Mouse (Mus musculus) heart, embryonic 15.5 days (tissue): ENCODE data around the gene Cldn7. TPM values are rescaled to one million over a fixed set of nuclear protein-coding genes. Genes with fewer than 3 reads are reported as not detected.
A peak's percentile ranks its signal among the peaks of the same experiment; 100 is the strongest.
"Not testable (repeated sequence)": the region's sequence is repeated elsewhere in the genome, so short reads cannot be mapped to it uniquely, and the experiment has no call there.

ENCODE experiments used
- ATAC-seq: fragments of 200-750 bp; cut with Nextera tagmentation; replicated peaks from 2 replicates; pipeline ENCODE4 v1.8.0; 2017; ENCODE audit warnings: low read depth, moderate TSS enrichment; ENCODE audit not compliant: insufficient number of reproducible peaks, insufficient read depth, low FRiP score
- H3K27ac ChIP-seq: fragments of 300-500 bp; sonication (generic); 2 replicates; pipeline ENCODE4 v1.5.1; 2015; ENCODE audit warnings: mild to moderate bottlenecking, inconsistent platforms
- H3K27me3 ChIP-seq: fragments of 300-500 bp; sonication (generic); 2 replicates; pipeline ENCODE4 v1.6.1; 2015; ENCODE audit warnings: inconsistent platforms
- H3K36me3 ChIP-seq: fragments of 300-500 bp; sonication (generic); 2 replicates; pipeline ENCODE4 v1.6.1; 2015; ENCODE audit warnings: mild to moderate bottlenecking, inconsistent platforms
- H3K4me1 ChIP-seq: fragments of 300-500 bp; sonication (generic); replicated peaks from 2 replicates; pipeline ENCODE4 v1.6.1; 2015; ENCODE audit warnings: inconsistent platforms
- H3K4me2 ChIP-seq: fragments of 300-500 bp; sonication (generic); 2 replicates; pipeline ENCODE4 v1.6.1; 2015; ENCODE audit warnings: inconsistent platforms, mild to moderate bottlenecking, moderate library complexity
- H3K4me3 ChIP-seq: fragments of 300-500 bp; sonication (generic); 2 replicates; pipeline ENCODE4 v1.5.1; 2015; ENCODE audit warnings: mild to moderate bottlenecking, inconsistent platforms
- H3K9ac ChIP-seq: fragments of 300-500 bp; sonication (generic); 2 replicates; pipeline ENCODE4 v1.6.1; 2015; ENCODE audit warnings: mild to moderate bottlenecking, inconsistent platforms
- H3K9me3 ChIP-seq: fragments of 300-500 bp; sonication (generic); replicated peaks from 2 replicates; pipeline ENCODE4 v1.6.1; 2016; ENCODE audit warnings: inconsistent platforms
- WGBS: fragments of 180-500 bp; shearing (Covaris S2); methylation state at CpG from one replicate; pipeline ENCODE4 v1.1.7; 2015; ENCODE audit warnings: mixed read lengths; 5-methylcytosine and 5-hydroxymethylcytosine counted together
- polyA plus RNA-seq: library from polyadenylated mRNA; unstranded; fragments of >200 nt; fragmentation: Nextera tagmentation; extraction: Ambion mirVana; gene quantifications from 2 replicates; pipeline ENCODE4 v1.2.1, GENCODE M21; 2015

The Cldn7 gene
- 3.8 and 13.9 TPM in 2 replicates for polyA plus RNA-seq

DNA sequence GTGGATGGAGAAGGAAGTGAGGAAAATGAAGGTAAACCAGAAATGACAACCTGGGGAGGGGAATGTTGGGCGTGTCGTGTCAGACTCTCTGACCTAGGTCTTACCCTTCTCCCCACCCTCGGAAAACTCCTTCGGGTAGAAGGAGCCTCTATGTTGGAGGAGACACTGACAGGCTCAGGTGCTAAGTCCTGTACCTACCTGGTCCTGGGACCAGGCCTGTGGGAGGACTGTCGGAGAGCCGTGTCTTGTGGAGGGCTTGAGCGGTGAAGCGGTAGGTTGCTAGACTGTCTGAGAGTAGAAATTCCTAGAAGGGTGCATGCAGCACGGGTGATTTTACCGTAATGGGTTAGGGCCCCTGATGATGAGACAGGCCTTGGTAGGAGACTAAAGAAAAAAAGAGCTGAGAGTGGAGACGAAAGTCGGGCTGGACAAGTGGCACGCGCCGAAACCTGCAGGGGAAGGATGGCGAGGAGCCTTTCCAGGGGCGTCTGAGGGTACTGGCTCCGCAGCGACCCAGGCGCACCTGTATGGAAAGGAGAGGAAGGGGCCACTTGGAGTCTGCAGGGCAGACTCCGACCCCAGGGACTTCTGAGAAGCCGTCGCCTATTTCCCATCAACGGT is at the start of gene Cldn7:
Gene Cldn7, plus strand, starts transcription at position 130 of the 621 bp plus-strand sequence.
- H3K36me3 ChIP-seq: peaks cover 17% of the 10 kb centered on the region
- no peak within 1 kb of the TSS for H3K9ac ChIP-seq
- peaks cover 20% of the 10 kb centered on the region for H3K4me1 ChIP-seq
- H3K9me3 ChIP-seq: no peaks in the 10 kb centered on the region
- ATAC-seq: 0 out of 2 replicates have a peak, but pooled peaks have one; percentile 6
- H3K4me3 ChIP-seq: peak within 1 kb of the TSS; percentile 51
- peak within 1 kb of the TSS; percentile 84 for H3K4me2 ChIP-seq
- peaks cover 68% of the 10 kb centered on the region for H3K27me3 ChIP-seq
- H3K27ac ChIP-seq: no peak within 1 kb of the TSS
- 12% methylated on average over 24 of the region's 24 CpGs for WGBS

DNA sequence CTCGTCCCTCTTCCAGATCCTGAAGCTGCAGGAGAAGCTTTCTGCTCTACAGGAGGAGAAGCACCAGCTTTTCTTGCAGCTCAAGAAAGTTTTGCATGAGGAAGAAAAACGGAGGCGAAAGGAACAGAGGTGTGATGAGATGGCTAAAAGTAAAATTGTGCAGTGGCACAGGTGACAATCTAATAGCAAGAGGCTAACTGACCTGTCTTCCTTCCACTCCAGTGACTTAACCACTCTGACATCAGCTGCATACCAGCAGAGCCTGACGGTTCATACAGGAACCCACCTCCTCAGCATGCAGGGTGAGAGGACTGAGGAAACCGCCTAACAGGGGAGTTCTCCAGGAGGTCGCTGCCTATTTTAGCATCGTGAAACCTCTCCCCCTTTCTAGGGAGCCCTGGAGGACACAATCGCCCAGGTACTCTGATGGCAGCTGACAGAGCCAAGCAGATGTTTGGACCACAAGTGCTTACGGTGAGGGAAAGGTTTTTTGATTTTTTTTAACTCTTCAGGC is 49.6 kb upstream of the Cldn7 start:
- peaks cover 45% of the 10 kb centered on the region for H3K4me1 ChIP-seq
- H3K4me3 ChIP-seq: peak overlapping the region; percentile 83
- H3K36me3 ChIP-seq: peaks cover 74% of the 10 kb centered on the region
- peak overlapping the region; percentile 93 for H3K4me2 ChIP-seq
- H3K27ac ChIP-seq: no peak overlapping the region
- H3K27me3 ChIP-seq: no peaks in the 10 kb centered on the region
- no peaks in the 10 kb centered on the region for H3K9me3 ChIP-seq
- H3K9ac ChIP-seq: peak overlapping the region; percentile 79; the same call in 1 of the 2 replicates
- 31% methylated on average over 9 of the region's 9 CpGs for WGBS
- no peak for ATAC-seq

DNA sequence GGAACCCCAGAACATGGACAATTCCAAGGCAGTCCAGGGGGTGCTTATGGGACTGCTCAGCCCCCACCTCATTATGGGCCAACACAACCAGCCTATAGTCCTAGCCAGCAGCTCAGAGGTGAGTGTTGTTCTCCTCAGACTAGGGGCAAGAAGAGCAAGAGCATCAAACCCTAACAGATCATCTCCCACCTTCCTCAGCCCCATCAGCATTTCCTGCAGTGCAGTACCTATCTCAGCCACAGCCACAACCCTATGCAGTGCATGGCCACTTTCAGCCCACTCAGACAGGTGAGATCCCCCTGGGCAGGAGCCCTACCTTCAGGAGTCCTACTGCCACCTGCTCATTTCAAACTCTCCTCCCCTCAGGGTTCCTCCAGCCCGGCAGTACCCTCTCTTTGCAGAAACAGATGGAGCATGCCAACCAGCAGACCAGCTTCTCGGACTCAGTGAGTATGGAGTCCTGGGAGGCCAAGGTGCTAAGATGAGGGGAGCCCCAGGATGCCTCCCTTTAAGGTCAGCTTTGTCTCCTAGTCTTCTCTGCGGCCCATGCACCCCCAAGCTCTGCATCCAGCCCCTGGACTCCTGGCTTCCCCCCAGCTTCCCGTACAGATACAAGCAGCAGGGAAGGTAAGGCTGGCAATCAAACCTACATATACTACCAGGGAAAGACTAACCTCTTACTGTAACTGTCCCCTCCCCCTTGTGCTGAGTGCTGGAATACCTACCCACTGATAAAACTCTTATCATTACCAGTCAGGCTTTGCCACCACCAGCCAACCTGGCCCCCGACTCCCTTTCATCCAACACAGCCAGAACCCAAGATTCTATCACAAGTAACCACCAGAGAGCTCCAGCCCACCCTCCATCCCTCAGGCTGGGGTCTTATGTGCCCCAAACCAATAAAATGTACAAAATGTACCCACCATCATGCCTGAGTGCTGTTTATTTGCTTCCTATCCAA is 48.6 kb upstream of the Cldn7 start:
- Histone ChIP-seq H3K27me3 (no peaks in the 10 kb centered on the region), H3K4me1 (peaks cover 45% of the 10 kb centered on the region), H3K4me2 (no peak overlapping the region), H3K36me3 (peaks cover 65% of the 10 kb centered on the region), H3K27ac (no peak overlapping the region), H3K9me3 (no peaks in the 10 kb centered on the region), H3K4me3 (0 out of 2 replicates have a peak overlapping the region, but pooled peaks have one; percentile 83), H3K9ac (no peak overlapping the region)
- WGBS: 57% methylated on average over 5 of the region's 5 CpGs
- no peak for ATAC-seq

DNA sequence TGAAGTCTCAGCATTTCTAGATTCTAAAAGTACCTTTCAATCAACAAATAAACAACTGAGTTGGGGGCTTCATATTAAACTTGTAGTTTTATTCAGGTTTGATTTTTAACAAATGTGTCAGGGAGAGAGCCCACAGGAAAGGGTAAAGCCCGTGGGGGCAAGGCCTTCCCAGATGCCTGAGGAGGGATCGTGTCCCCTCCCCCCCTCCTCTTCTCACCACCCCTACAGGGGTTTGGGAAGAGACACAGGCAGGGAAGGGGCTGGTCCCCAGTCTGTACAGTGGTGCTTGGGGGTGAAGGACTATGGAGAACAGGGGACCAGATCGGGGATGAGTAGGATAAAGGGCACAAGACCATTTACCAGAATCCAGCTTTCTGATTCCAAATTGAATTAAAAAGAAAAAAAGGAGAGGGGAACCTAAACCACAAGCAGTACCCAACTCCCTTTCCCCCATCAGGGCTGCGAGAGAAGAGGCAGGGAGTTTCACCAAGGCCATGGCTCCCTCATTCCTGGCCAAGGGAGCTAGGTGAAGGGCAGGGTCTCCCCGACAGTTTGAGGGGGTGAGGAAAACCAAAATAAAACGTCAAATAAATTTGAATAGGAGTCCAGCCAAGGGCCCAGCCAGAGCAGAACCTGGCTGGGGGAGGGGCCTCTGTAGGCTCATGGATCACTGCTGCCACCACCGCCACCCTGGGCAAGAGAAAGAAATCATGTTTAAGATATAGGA is 47.8 kb upstream of the Cldn7 start:
- H3K27ac ChIP-seq, H3K4me3 ChIP-seq, H3K9me3 ChIP-seq, H3K9ac ChIP-seq, H3K27me3 ChIP-seq, ATAC-seq, H3K4me2 ChIP-seq: not testable (repeated sequence)
- H3K4me1 ChIP-seq: peaks cover 45% of the 10 kb centered on the region
- 51% methylated on average over 7 of the region's 7 CpGs for WGBS
- H3K36me3 ChIP-seq: peaks cover 56% of the 10 kb centered on the region

DNA sequence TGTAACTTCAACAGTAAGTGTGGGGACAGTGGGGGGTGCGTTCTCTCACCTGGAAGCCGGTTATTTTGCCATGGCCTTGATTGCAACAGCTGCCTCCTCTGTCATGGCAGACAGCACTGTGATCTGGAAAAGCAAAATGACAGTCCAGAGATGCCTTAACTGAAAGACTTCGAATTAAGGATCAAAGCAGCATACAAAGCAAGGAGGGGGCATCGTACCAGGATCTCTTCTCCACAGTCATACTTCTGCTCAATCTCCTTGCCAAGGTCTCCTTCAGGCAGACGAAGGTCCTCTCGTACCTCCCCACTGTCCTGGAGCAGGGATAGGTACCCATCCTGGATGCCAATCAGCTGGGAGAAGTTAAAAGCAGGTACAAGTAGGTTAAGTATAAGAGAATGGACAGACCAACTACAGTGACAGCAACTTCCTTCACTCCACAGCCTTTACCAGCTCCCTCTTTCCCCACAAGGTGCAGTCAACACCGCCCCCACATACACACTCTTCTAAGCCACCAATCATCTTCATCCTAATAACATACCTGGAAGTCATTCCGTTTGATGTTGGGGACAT is 47.1 kb upstream of the Cldn7 start:
- Histone ChIP-seq H3K9ac (no peak overlapping the region), H3K9me3 (no peaks in the 10 kb centered on the region), H3K4me2 (no peak overlapping the region), H3K4me1 (peaks cover 49% of the 10 kb centered on the region), H3K27ac (no peak overlapping the region), H3K27me3 (no peaks in the 10 kb centered on the region), H3K4me3 (no peak overlapping the region), H3K36me3 (peaks cover 49% of the 10 kb centered on the region)
- WGBS: 84% methylated on average over 8 of the region's 8 CpGs
- ATAC-seq: no peak

GRCm38 (mm10) chr11:69918118-69918517 is 46.5 kb upstream of the Cldn7 start:
- Histone ChIP-seq H3K36me3 (peaks cover 44% of the 10 kb centered on the region), H3K27me3 (no peaks in the 10 kb centered on the region), H3K4me1 (peaks cover 54% of the 10 kb centered on the region), H3K27ac (no peak overlapping the region), H3K9ac (no peak overlapping the region), H3K4me3 (no peak overlapping the region), H3K9me3 (no peaks in the 10 kb centered on the region), H3K4me2 (no peak overlapping the region)
- ATAC-seq: no peak
- WGBS: 79% methylated on average over 5 of the region's 5 CpGs

DNA sequence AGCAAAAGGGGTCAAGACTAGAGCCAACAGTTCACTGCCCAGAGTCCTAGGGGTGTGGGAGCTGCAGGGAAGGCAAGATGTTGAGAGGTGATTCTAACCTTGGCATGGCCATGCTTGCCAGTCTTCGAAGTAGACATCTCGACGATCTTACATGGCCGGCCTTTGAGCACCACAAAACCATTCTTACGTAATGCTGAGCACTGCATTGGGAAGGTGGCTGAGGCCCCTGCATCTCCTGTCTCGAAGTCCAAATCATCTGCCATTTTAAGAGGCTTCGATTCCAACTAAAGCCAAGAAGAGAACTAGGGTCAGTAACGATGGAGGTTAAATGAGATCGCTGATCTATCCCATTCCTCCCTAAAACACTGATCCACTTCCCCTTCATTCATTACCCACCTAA is 45.5 kb upstream of the Cldn7 start:
- Histone ChIP-seq H3K4me3 (peak overlapping the region; percentile 96), H3K27me3 (no peaks in the 10 kb centered on the region), H3K9me3 (no peaks in the 10 kb centered on the region), H3K27ac (peak overlapping the region; percentile 97), H3K4me1 (peaks cover 49% of the 10 kb centered on the region), H3K36me3 (peaks cover 41% of the 10 kb centered on the region), H3K9ac (peak overlapping the region; percentile 97), H3K4me2 (peak overlapping the region; percentile 88)
- WGBS: 77% methylated on average over 9 of the region's 9 CpGs
- ATAC-seq: no peak

GRCm38 (mm10) chr11:69919661-69920265 is 44.8 kb upstream of the Cldn7 start:
- H3K27ac ChIP-seq: peak overlapping the region; percentile 97
- no peaks in the 10 kb centered on the region for H3K27me3 ChIP-seq
- peak overlapping the region; percentile 96 for H3K4me3 ChIP-seq
- H3K4me2 ChIP-seq: peak overlapping the region; percentile 88
- peak; percentile 23; the same call in 1 of the 2 replicates for ATAC-seq
- no peaks in the 10 kb centered on the region for H3K9me3 ChIP-seq
- H3K36me3 ChIP-seq: peaks cover 41% of the 10 kb centered on the region
- H3K4me1 ChIP-seq: peaks cover 43% of the 10 kb centered on the region
- H3K9ac ChIP-seq: peak overlapping the region; percentile 97
- under 1% methylated on average over 17 of the region's 17 CpGs for WGBS

GRCm38 (mm10) chr11:69920266-69921031 is 44.1 kb upstream of the Cldn7 start:
- ATAC-seq: peak; percentile 14
- Histone ChIP-seq H3K4me2 (peak overlapping the region; percentile 88), H3K4me3 (peak overlapping the region; percentile 96), H3K9me3 (no peaks in the 10 kb centered on the region), H3K27me3 (no peaks in the 10 kb centered on the region), H3K27ac (peak overlapping the region; percentile 97), H3K9ac (peak overlapping the region; percentile 97), H3K4me1 (peaks cover 36% of the 10 kb centered on the region), H3K36me3 (peaks cover 36% of the 10 kb centered on the region)
- under 1% methylated on average over 61 of the region's 65 CpGs for WGBS
